In the genomic region with DNA sequence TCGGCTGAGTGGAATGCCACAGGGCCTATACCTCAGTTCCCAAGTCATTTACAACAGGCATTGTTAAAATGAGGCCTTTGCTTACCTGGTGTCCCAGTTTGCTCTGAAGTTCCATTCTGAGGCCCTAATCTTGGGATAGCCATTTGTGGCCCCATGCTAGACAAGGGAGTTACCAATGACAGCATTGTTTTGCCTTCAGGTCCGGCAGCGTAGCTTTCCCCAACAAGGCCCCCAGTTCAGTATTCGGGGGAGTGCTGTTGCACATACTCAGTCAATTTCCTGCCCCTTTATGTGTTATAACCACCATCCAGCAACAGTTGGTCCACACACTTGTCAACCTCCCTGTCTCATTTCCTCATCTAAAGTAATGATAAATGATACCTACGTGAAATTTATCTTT, we compare ENCODE assay signal across 31 mouse cellular contexts.
DNase-seq lines count a peak whose midpoint lies in the region; ATAC-seq and TF ChIP-seq lines count a peak whose summit lies in the region.
"Had no signal": no experiment of that assay in that cellular context is flagged by ENCODE, and none has a peak within 500 bp of the region (broad histone marks: within the 10 kb centered on the region; RNA-seq: fewer than 3 reads in every experiment).

No protein-coding gene starts in this region.

- 0 out of 2 replicates have a peak overlapping the region, but pooled peaks have one; percentile 31 for H3K27ac ChIP-seq in spleen, adult 2 months (ENCODE audit: insufficient read depth, low read length)
- peak overlapping the region; percentile 79 for H3K27ac ChIP-seq in brown adipose tissue, adult 24 weeks (replicated peaks; ENCODE audit: low read depth, low read length)
- H3K27ac ChIP-seq: heart, embryonic 13.5 days; hindbrain, embryonic 10.5 days; hindbrain, embryonic 15.5 days; kidney, postnatal 0 days; liver, embryonic 14.5 days; macrophage; midbrain, embryonic 10.5 days; midbrain, embryonic 15.5 days; neural tube, embryonic 13.5 days had no signal

- no peak for TF ChIP-seq POLR2A in spleen, adult 2 months (IDR thresholded peaks at IDR 0.05; ENCODE audit: low read depth, low read length)

- WGBS in spleen, adult 2 months, result 59% methylated on average over 5 of the region's 5 CpGs

- no peaks in the 10 kb centered on the region for H3K27me3 ChIP-seq in spleen, adult 2 months (ENCODE audit: control insufficient read depth, insufficient read depth, low read length)
- H3K27me3 ChIP-seq: heart, embryonic 13.5 days; hindbrain, embryonic 15.5 days; midbrain, embryonic 15.5 days; neural tube, embryonic 13.5 days; Patski had no signal

- H3K4me3 ChIP-seq in spleen, adult 2 months (ENCODE audit: extremely low read depth, insufficient read depth, insufficient read length), result no peak overlapping the region
- H3K4me3 ChIP-seq in brown adipose tissue, adult 24 weeks (ENCODE audit: insufficient read depth, low read depth, low read length), result no peak overlapping the region
- H3K4me3 ChIP-seq: heart, embryonic 13.5 days; hindbrain, embryonic 10.5 days; hindbrain, embryonic 15.5 days; midbrain, embryonic 10.5 days; midbrain, embryonic 15.5 days; neural tube, embryonic 13.5 days had no signal

- TF ChIP-seq CTCF in spleen, adult 2 months (IDR thresholded peaks at IDR 0.05; ENCODE audit: extremely low read depth, insufficient read depth, insufficient read length, insufficient replicate concordance), result no peak

- DNase-seq in spleen, adult 2 months (ENCODE audit: low read depth in 1 of 2, low spot score in 2 of 2), result no peak
- DNase-seq in spleen, postnatal 10 days (ENCODE audit: low spot score in 2 of 2), result no peak
- peak; percentile 43 for DNase-seq in thymus, postnatal 0 days (ENCODE audit: low spot score)
- peak; percentile 53 for DNase-seq in thymus, postnatal 4 days
- DNase-seq in neural tube, embryonic 10.5 days (ENCODE audit: extremely low spot score, low spot score), result no peak
- no peak for DNase-seq in heart, postnatal 14 days
- DNase-seq: B cell, adult 2 months; cerebellum, adult 18-20 months; cerebellum, postnatal 14 days; gastrocnemius, postnatal 36 days; heart, postnatal 10 days; kidney, adult 18-20 months; kidney, postnatal 4 days; left cerebral cortex, postnatal 4 days; liver; lung, adult 2 months; lung, postnatal 10 days; right cerebral cortex, postnatal 4 days had no signal

- no peak for ATAC-seq in erythroid progenitor cell, adult 5-6 weeks (replicated peaks; ENCODE audit: low FRiP score, poor library complexity, severe bottlenecking)
- ATAC-seq: forebrain, embryonic 14.5 days; midbrain, embryonic 15.5 days; Patski had no signal

- H3K36me3 ChIP-seq in spleen, adult 2 months (ENCODE audit: control insufficient read depth, insufficient read depth, low read length), result no peaks in the 10 kb centered on the region
- H3K36me3 ChIP-seq: heart, embryonic 13.5 days; hindbrain, embryonic 10.5 days; hindbrain, embryonic 15.5 days; midbrain, embryonic 10.5 days; midbrain, embryonic 15.5 days; neural tube, embryonic 13.5 days had no signal

- no peaks in the 10 kb centered on the region; the same call in 1 of the 2 replicates for H3K4me1 ChIP-seq in spleen, adult 2 months (ENCODE audit: control insufficient read depth, insufficient read depth, insufficient read length)
- H3K4me1 ChIP-seq in brown adipose tissue, adult 24 weeks (ENCODE audit: control insufficient read depth, insufficient read depth, insufficient read length, low read length), result peaks cover 55% of the 10 kb centered on the region

- intact Hi-C loops in heart, postnatal 14 days (cut with DNase I), result loop anchor here (2.0 kb wide), 1 partner anchor 14 kb away; no protein-coding TSS in a partner anchor

Comparison
In these comparisons a context has a peak if more than half of its experiments do, and no peak if none do; other contexts are left out.
1. DNase-seq: peak in thymus, postnatal 0 days (single experiment) and thymus, postnatal 4 days (single experiment); none in spleen, adult 2 months (0 of 2), spleen, postnatal 10 days (0 of 2), neural tube, embryonic 10.5 days (single experiment) and heart, postnatal 14 days (0 of 2).